Mouse (Mus musculus) Muller cell, postnatal 12 days (primary cell): ENCODE results near the gene Lrrfip2.

Source experiments
- DNase-seq: peaks from one replicate; pipeline ENCODE4 v3.0.0-alpha.2; 2015; ENCODE audit errors: inconsistent ontology term

Lrrfip2 gene

GRCm38 (mm10) chr9:111117126-111117642 is at the start of gene Lrrfip2:
Lrrfip2 (plus strand) TSS chr9:111117592.
- DNase-seq: no peak

- no peak for DNase-seq
Measured at GRCm38 (mm10) chr9:111070546-111070961, 46.8 kb upstream of the Lrrfip2 start.

DNA sequence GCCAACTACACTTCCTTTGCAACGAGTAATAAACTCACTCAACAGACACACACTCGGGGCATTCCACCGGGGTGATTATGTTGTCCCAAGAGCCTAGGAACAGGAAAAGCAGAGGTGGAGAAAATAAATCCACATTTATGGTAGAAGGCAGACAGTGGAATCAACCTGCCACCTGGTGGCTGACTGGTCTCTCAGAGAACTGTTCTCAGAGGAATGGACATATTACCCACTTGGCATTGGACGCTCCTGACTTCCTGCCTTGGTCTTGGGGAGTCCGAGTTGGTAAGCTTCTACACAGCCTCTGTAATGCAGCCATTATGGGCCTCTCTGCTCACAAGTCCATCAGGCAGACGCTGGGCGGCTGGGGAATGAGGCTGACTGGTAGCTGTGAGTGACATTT is 45.2 kb upstream of the Lrrfip2 start:
- DNase-seq: peak; percentile 47

- DNase-seq: no peak
Measured at GRCm38 (mm10) chr9:111072971-111073370, 44.4 kb upstream of the Lrrfip2 start.

- no peak for DNase-seq
Measured at GRCm38 (mm10) chr9:111077745-111078144, 39.6 kb upstream of the Lrrfip2 start.

- no peak for DNase-seq
Measured at GRCm38 (mm10) chr9:111080801-111081200, 36.6 kb upstream of the Lrrfip2 start.

DNA sequence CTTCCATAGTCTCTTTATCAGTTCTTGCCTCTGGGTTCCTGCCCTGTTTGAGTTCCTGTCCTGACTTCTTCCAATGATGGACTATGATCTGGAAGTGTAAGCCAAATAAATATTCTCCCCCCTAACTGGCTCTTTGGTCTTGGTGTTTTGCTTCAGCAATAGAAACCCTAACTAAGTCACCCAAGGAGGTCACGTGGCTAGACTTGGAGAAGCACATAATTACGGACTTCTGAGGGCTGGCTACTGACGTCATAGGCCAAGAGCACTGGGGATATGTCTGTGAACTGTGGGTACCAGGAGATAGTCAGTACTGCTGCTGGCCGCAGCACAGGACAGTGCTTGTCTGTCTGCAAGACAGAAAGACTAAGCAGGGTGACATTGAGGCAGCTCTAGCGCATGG is 35.6 kb upstream of the Lrrfip2 start:
- DNase-seq: no peak

DNA sequence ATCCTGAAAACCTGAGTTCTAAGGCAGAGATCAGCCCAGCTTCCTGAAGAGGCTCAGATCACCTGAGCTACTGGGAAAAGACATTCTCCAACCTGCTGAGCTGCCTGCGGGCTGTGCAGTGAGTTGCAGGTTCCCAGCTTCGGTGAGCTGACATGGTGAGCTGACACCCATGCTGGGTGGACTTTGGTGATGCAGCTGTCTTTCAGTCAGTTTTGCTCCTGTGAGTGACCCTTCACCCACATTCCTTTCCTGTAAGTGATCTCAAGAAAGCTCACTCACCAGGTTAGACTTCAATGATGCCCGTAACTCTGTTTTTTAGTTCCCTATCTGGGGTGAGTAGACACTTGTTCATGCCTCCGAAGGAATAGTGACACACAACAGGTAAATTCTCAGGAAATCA is 32.1 kb upstream of the Lrrfip2 start:
- no peak for DNase-seq

DNA sequence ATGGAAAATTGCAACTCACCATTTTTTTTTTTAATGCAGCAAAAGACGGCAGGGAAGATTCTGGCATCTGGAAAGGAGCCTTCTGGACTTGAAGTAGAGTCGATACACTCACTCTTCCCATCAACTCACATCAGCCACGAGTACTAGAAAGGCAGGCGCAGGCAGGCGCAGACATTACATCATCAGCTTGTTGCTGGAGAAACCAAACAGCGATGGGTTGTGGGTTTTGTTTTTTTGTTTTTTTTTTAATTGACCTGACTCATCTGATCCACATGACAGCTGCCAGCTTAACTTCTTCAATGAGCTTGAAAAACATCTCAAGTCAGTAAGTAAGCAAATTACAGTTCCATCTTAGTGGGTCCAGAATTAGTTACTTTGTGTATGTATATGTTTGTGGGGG is 31.3 kb upstream of the Lrrfip2 start:
- DNase-seq: peak; percentile 39

DNA sequence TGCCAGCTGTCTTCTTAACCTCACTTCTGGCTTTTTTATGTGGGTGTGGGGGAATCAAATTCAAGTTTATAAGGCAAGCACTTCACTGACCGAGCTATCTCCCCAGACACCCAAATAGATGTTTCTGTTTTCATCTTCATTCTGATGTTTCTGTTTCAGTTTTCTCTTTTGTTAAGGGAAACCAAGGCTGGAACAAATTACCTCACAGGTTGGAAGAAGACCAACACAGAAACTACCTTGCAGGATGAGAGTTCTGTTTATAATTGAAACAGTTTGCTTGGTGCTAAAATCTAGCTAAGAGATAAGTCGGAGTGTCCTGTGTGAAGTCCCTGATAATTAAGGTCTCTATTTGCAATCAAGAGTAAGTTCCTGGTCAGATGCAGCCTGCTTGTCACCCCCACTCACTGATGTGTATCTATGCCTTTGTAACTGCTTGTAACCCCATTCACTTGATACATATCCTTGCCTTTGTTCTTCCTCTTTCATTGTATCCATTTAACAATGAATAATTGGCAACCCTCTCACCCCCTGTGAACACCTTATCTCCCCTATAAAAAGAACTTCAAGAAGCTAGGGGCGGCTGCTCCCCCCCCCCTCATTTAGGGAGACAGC is 30.3 kb upstream of the Lrrfip2 start:
- DNase-seq: no peak

DNA sequence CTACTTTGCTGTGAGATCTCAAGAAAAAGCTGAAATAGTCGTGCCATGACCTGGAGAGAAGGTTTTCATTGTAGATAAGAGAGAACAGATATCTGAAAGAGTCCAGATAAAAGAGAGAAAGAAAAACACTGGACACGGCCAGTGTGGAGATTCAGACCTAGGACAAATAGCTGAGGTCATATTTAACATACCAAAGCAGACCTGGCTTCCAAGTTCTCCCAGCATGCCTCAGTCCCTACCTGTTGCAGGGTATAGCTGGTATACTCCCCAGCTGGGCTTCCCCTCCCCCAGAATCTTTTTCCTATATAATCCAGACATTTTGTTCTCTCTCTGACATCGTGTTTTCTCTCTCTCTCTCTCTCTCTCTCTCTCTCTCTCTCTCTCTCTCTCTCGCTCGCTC is 29.4 kb upstream of the Lrrfip2 start:
- DNase-seq: no peak

DNA sequence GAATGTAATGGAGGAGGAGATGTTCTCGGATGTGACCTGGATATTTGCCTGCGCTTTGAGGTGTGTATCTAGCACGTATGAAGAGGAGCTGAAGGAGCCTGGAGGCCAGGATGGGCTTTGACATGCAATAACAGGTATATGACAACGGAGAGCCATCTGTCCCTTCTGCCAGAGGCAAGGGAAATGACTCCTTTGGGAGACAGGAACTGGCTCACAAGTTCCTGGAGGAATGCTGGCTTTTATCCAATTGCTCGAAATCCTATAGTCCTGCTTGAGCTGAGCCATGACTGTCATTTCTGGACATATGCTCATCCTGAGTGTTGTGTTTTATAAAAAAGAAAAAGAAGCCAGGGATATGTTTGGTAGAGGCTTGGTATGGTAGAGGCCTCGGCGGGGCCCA is 28.5 kb upstream of the Lrrfip2 start:
- no peak for DNase-seq

DNA sequence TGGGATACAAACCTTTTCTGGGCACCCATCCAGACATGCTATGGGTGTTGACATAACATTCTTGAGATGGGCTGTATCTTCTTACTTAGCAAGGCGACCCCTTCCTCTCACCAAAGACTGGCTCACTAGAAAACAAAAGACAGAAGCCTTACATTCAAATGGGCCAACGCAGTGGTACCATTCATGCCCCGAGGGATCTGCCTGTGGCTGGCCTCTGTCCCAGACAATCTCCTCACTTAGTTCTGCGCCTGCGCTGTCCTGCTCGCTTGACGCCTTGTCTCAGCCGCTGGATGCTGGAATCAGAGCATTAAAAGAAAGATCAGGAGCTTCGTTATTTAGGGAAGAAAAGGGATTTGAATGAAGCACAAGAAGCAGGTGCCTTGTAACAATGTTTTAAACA is 24.7 kb upstream of the Lrrfip2 start:
- no peak for DNase-seq

DNA sequence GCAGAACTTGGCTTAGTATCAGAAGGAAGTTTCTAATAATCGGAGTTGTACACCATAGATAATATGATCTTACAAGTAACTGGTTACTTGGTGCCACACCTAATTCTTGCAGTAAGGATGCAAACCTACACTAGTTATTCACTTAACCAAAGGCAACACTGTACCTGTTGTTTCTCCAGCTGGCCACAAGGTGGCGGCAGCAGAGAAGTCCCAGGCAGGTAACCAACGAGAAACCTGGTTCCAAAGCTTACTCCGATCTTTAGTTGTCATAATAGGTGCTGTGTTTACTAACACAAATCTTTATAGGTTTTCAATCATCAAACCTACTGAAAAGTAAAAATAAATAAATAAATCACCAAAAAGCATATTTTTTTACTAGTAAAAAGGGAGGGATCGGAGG is 24.3 kb upstream of the Lrrfip2 start:
- DNase-seq: peak; percentile 29

GRCm38 (mm10) chr9:111094626-111095025 is 22.8 kb upstream of the Lrrfip2 start:
- no peak for DNase-seq

GRCm38 (mm10) chr9:111095710-111096109 is 21.7 kb upstream of the Lrrfip2 start:
- no peak for DNase-seq

GRCm38 (mm10) chr9:111096419-111097326 is 20.7 kb upstream of the Lrrfip2 start:
- no peak for DNase-seq

DNA sequence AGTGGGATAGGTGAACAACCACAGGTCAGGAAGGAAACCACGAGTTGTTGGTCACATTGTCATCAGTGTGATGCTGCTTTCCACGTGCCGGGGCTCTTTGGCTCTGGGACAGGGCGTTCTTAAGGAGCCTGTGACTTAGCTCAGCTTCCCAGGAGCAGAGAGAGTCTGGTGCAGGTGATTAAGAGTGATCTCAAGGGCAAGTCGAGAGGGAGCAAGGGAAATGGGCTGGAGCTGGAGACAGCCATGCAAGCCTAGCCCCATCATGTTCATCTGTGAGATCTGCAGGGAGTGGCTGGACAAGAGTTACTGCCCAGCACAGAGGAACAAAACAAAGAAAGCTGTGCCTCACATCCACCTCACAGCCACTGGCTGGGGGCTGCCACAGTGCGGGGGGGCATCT is 19.8 kb upstream of the Lrrfip2 start:
- no peak for DNase-seq

DNA sequence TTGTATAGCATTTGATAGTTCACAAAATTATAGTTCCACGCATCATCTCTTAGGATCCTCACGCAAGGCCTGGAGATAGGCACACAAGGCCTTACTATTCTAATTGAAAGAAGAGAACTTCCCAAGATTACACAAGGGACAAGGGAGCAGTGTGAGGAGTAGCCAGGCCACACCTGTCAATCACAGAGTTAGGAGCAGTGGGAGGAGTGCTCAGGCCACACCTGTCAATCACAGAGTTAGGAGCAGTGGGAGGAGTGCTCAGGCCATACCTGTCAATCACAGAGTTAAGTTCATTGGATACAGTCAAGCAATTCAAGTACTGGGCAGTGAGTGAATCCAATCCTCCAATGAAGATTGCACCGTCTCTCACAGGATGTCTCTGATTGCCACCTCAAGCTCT is 17.0 kb upstream of the Lrrfip2 start:
- DNase-seq: no peak

DNA sequence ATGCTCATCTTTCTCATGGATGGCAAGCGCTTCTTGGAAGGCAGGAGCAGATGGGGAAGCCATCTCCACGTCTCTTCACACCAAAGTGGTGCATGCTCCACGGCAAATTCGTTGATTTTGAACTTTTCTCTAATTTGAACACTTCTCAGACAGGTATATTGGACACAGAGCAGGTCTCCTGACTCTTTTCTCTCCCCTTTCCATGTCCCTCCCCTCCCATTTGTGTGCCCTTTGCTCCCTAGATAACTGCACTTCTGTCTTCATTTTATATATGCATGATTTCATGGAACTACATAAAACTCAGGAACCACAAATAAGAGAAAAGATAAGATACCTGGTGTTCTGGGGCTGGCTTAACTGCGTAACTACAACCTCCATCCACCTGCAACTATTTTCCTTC is 14.1 kb upstream of the Lrrfip2 start:
- DNase-seq: no peak

GRCm38 (mm10) chr9:111103893-111104292 is 13.5 kb upstream of the Lrrfip2 start:
- no peak for DNase-seq

DNA sequence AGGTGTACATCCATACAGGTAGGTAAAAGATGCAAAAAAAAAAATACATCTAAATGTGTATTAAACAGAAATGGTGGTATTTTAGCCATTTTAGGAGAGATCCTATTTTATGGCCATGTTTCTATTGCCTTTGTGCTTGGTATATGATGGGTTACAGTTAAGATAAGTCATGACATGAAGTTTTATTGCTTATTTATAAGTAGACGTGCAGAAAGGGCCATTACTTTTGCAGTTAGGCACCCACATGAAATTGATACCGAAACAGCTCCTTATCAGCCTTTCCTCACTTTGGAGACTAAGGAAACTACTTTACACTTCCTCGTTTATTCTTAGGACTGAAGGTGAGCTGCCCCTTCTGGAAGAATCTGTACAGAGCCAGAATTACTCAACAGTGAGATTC is 9.5 kb upstream of the Lrrfip2 start:
- DNase-seq: no peak

GRCm38 (mm10) chr9:111117794-111118251 is 431 bp downstream of the Lrrfip2 start:
- peak; percentile 90 for DNase-seq
